Mouse (Mus musculus) kidney, adult 18-20 months (tissue): ENCODE data around the gene Pet100.

ENCODE experiments used
- DNase-seq: peaks from one replicate; pipeline ENCODE4 v3.0.0; 2021

The Pet100 gene

DNA sequence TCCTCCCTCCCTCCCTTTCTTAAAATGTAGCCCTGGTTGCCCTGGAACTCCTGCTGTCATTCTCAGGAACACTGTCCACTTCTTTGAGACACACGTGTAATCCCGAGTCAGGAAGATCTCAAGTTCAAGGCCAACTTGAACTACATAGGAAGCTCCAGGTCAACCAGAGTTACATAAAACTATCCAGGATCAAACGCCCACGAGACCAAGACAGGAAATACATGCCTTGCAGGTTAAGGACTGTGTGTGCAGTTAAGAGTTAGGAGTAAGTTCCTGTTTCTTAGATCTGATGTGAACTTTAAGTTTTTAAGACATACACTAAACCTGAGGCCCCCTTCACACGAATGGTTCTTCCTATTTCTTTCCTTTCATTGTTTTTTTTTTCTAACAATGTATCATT lies 5.6 kb downstream of the Pet100 start:
- no peak for DNase-seq

DNA sequence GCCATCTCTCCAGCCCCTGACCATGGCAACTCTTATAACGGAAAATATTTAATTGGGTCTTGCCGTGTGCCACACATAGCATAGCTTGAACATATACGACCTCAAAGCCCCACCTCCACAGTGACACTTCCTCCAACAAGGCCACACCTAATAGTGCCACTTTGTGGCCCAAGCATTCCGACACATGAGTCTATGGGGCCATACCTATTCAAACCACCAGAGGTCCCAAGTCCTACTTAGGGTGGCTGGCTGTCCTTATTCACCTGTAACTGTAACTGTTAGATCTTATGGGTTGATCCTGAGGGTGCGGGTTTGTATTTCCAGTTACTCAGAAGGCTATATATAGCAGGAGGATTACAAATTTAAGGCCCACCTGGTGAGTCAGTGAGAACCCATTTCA lies 6.7 kb downstream of the Pet100 start:
- DNase-seq = peak; percentile 49

DNA sequence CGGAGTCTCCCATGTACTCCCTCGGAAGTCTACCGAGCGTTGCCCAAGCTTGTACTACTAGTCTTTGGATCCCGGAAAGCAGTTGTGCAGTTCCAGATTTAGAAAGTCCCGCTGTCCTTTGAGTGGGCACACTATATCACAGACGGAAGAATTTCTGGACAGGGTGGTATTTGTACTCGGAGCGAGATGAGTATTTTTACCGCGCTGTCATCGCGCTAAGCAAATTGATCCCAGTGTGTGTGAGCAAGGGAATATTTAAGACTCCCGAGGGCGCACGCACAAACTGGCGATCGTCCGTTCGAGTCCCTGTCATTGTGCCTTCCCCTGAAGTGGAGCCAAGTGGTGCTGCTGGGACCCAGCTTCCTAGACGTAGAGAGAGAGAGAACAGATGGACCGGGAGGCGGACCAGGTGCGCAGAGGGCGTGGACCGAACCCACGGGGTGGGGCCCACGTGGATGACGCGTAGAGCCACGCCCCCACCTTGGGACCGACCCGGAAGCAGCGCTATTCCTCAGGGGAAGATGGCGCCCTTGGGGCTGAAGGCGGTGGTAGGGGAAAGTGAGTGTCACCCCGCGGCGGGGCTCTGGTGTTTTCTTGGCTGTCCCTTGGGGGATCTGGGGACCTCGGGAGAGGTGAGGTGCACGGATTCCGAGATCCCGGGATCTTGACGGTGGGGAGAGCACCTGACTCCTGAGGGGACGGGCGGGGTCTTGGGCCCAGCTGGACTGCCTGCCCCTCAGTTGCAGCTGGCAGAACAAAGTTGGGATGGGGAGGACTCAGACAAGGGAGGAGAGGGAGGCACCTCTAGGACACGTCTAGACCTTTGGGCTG lies 9.5 kb downstream of the Pet100 start, which contains the start of gene Stxbp2:
Gene Stxbp2 (plus strand): TSS at position 309 of the 831 bp plus-strand sequence.
- DNase-seq = peak; percentile 87

DNA sequence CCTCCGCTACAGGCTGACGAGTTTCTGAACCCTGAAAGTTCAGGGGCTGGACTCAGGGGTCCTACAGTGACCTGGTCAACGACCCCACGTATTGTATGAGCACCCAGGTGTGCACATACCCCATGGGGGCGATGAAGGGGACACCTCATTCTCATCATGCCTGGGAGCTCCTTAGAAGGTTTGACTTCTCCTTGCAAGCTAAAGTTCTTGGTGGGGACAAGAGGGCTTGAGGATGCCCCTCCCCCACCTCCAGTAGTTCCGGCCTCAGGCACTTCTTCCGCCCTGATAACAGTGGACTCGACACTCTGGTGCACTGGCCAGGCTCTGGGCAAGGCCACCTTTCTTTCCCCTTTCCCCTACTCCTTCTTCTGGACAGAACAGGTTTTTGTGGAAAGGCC lies 10.1 kb downstream of the Pet100 start:
- DNase-seq = no peak

DNA sequence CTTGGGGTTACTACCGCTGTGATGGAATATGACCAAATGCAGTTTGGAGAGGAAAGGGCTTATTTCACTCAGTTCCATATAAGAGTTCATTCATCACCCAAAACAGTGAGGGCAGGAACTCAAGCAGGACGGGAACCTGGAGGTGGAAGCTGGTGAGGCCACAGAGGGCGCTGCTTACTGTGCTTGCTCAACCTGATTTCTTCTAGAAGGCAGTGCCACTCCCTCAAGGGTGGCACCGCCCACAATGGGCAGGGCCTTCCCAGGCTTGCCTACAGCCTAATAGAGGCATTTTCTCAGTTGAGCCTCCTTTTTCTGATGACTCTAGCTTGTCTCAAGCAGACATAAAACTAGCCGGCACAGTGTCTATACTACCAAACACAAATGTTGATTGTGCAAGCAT lies 24.5 kb downstream of the Pet100 start:
- DNase-seq = peak; percentile 60

DNA sequence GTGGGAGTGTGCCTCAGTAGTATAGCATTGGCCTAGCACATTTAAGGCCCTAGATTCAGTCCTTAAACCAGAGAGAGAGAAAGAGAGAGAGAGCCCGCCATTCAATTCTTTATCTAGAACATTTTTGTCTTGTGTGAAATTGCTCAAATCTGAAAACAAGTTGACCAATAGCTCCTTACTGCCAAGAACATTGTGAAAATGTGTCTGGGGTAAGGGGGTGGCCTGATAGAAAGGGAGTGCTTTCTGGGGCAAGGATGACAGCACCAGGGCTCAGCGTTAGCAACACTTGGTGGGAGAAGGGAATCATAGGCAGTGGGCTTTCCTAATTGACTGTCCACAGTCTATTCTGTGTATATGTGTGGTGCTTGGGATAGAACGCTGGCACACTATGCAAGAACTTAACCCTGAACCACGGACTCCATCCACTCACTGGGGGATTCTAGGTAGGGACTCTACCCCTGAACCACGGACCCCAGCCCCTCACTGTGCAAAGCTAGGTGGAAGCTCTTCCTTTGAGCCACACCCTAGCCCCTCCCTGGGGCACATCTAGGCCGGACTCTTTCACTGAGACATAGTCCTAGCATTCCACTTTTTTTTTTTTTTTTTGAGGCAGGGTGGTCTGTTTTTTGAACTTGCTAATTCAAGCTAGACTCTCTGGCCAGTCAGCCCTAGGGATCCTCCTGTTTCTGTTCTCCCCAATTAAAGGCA lies 25.6 kb downstream of the Pet100 start:
- DNase-seq = no peak

DNA sequence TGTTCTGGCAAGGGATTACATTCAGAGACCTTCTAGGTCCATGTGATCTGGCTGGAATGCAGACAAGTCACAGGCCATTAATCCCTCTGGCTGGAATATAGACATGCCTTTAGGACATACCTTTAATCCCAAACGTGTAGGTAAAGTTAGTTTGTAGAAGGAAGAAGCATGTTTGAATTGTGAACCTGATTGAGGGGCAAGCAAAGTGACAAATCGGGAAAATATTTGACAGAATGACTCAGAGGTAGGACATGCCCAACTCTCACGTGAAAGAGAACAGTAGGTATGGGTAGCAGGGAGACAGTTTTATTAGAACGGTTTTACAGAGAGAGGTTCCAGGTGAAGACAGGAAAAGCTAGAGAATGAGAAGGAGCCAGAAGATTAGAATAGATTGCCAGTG lies 26.2 kb downstream of the Pet100 start:
- DNase-seq = no peak

DNA sequence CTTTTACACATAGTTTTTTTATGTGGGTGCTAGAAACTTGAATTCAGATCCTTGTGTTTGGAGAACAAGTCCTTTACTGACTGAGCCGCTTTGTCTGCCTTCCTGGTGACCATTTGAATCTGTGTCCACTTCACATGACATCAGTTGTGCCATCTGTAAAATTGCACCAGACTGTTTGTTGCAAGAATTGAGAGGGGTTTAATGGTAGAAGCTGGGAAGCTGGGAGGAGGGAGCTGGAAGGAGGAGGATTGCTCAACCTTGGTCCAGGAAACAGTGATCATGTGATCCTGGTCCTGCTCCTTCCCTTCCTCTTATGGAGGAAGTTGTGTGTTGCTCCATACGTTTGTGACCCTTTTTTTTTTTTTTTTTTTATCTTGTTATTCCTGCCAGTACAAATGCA lies 26.9 kb downstream of the Pet100 start:
- DNase-seq = no peak

DNA sequence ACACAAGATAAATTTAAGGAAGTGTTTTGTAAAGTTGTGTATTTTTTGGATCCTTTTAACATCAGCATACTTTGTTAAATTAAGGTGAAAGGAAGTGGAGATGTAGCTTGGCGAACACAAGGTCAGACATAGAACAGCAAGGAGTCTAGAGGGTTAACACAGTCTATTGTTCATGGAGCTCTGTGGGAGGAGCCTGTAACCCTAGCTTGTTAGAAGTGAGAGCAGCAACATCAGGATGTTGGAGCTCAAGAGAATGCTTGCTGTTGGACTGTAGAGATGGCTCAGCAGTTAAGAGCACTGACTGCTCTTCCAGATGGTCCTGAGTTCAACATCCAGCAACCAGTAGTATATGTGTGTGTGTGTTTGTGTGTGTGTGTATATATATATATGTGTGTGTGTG lies 27.6 kb downstream of the Pet100 start:
- no peak for DNase-seq

DNA sequence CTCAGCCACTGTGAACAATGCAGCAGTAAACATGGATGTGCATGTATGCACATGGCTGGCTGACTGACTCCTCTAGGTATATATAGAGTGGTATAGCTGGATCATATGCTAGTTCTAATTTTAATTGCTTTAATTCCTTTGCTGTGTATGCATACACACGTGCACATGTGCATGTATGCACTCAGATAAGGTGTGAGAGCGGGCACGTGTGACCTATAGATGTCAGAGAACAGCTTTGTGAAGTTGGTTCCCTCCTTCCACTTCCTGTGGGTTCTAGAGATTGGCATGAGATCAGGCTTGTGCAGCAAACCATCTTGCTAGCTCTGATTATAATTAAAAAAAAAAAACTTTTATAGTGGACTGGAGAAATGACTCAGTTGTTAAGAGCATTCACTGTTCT lies 31.5 kb downstream of the Pet100 start:
- no peak for DNase-seq

DNA sequence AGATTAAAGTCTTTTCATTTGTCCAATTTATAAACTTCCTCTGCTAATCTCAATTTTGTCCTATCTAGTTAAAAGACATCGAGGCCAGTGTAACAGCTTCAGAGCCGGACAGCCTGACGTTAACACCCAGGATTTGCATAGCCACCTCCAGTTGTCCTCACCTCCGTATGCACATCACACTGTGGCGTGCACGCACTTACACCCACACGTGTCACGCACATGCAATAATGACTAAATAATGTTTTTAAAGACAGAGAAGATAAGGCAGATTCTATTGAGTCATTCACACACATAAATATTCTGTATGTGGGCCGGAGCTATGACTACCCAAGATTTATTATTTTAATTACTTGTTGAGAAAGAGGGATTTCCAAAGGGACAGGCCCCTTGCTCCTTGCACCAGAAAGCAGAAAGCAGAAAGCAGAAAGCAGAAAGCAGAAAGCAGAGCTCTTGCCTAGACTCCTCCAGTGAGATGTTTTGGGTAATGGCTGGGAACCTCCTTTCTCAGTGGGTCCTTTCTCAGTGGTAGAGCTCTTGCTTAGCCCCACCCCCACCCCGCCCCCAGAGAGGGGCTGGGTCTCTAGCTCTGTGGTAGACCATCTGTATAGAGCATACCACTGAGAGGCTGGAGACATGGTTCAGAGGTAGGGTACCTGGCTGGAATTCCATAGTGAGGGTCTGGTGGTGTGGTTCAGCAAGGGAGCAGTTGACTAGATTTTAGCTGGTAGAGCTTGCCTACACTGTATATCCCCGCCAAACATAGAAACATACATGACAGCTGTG lies 33.6 kb downstream of the Pet100 start:
- no peak for DNase-seq

DNA sequence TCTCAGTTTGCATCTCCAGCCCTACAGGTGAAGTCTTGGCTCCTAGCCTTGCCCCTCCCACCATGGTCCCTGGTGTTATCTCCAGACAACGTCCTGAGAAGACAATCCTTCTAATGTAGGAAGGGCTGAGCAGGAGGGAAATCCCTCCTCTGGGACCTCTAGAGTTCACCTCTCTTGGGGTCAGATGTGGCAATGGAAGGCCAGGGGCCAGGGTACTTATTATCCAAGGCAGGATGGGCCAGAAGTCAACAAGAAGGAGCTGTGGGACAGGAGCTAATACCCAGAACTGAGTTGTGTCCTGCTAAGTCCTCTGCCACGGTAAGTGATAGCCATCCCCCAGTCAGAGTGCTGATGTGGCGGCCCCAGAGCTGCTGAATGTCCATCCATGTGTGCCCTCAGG lies 34.2 kb downstream of the Pet100 start, which contains the start of gene Retn:
Gene Retn (plus strand): TSS at position 245 of the 400 bp plus-strand sequence.
- DNase-seq = no peak

DNA sequence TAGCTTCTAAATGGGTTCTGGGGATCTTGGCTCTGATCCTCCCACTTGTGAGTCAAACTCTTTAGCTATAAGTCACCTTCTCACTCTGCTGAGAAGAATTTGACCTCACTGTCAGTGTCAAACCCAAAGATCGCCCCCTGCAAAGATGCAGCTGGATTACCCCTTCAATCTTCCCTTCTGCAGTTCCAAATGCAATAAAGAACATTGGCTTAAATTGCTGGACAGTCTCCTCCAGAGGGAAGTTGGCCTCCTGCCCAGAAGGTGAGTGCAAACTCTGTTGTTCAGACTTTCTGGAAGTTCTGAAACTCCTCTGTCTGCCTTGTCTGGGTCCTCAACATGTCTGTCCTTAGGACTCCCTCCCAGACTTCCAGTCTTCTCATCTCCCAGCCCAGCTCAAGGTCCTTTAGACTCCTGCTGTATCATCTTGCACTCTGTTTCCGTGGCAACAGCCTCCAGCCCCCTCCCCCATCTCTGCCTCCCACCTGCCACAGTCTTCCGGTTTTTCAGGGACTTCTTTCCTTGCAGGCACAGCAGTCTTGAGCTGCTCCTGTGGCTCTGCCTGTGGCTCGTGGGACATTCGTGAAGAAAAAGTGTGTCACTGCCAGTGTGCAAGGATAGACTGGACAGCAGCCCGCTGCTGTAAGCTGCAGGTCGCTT lies 35.5 kb downstream of the Pet100 start:
- no peak for DNase-seq

DNA sequence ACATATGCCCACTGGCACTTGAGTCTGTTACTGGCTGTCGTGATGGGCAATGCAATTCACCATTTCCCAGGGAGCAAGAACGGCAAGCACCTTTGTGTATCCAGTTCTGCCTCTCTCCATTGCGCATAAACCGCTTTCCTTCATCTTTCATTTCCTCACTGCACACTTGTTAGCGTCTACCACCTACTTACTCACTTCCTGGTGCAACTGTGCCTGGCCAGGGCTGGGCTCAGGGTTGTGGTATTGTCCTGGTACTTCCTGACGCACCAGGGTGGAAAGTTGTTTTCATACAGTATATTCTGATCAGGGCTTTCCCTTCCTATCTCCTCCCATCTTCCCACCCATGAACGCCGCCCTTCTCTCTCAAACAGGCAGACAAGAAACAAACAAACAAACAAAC lies 39.5 kb downstream of the Pet100 start:
- no peak for DNase-seq

DNA sequence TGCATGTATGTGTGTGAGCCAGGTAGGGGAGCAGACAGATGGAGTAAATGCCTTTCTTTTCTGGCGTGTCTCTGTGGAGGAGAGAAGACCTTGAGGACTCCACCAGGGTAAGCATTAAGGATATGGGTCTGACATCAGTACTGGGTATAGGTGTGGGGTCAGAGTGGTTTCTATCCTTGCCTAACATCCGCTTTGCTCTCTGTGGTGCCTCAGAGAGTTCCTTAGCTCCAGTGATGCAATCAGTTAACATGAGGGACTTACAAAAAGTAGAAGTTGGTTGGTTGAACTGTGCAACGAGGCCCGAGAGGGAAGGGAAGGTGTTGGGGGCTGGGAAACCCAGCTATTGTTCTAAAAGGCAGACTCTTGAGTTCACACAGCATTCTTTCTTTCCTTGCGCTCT lies 43.1 kb downstream of the Pet100 start:
- no peak for DNase-seq

DNA sequence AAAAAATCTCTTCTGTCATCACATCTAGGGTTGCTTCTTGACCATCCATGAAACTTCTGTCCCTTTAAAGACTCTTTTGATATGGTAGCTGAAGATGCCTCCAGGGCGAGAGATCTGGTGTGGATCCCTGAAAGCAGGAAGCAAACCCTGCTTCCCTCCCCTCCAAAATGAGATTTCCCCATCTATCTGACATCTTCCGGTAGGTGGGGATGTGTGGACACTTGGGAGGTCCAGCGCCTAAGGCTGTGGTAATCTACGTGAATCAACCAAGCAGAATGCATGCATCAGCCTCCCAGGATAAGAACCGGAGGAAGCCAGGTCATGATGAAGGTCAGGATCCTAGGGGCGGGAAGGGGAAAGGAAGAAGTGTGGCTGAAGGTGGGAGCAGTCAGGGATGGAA lies 44.2 kb downstream of the Pet100 start, which contains the start of gene Mcemp1:
Gene Mcemp1 (plus strand): TSS at position 248 of the 400 bp plus-strand sequence.
- no peak for DNase-seq

DNA sequence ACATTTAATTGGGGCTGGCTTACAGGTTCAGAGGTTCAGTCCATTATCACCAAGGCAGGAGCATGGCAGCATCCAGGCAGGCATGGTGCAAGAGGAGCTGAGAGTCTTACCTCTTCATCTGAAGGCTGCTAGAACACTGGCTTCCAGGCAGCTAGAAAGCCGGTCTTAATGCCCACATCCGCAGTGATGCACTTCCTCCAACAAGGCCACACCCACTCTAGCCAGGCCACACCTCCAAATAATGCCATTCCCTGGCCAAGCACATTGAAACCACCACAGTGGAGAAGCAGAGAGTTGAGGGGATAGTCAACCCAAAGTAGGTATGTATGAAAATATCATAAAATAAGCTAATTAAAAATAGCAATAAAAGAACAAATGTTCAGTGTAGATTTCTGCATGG lies 49.0 kb downstream of the Pet100 start:
- DNase-seq = no peak

DNA sequence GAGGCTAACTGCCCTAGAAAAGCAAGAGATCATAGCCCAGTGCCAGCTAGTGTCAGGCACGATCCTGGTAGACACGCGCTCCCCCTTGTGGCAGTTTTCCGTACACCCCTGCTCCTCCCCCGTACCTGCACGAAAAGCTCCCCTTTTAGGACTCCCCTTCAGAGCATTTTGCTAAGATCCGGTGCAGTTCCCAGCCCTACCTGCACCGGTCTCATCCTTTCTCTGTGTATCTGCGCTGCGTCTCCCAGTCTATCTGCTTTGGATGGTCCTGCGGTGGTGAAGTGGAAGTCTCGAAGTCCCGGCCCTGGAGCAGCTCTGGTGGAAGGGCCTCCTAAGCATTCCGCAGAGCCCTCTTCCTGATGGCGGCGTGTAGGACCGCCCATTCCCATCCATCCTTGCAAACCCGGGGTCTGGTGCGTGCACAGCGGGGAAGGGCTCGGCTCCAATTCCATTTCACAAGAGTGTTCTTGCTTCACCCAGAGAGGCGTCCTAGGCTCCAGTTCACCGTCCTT lies 50.7 kb downstream of the Pet100 start, which contains the start of gene Fcor:
Gene Fcor (minus strand): TSS at position 383 of the 512 bp plus-strand sequence.
- DNase-seq = peak; percentile 90

DNA sequence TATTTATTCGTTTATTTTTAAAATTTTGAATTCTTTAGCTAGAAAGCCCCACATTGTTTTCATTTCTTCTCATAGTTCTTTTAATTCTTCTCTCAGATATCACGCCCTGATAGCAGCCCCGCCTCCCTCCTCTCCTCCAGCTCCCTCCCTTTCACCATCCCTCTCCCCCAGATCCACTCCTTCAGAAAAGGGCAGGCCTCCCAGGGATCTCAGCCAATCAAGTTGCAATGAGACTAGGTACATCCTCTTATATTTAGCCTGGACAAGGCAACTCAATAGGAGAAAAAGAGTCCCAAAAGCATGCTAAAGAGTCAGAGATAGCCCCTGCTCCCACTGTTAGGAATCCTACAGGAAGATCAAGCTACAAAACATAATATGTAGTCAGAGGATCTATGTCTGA lies 53.3 kb downstream of the Pet100 start:
- DNase-seq = no peak
